Mouse (Mus musculus) kidney, adult 8-10 months (tissue): ENCODE results near the gene Hnrnpul2.
A peak's percentile ranks its signal among the peaks of the same experiment; 100 is the strongest.
"Not testable (repeated sequence)": the region's sequence is repeated elsewhere in the genome, so short reads cannot be mapped to it uniquely, and the experiment has no call there.

Source experiments
- DNase-seq, 2 experiments: peaks; one replicate each; pipeline ENCODE4 v3.0.0; 2022

The Hnrnpul2 gene

GRCm38 (mm10) chr19:8852236-8852928 is 32.6 kb downstream of the Hnrnpul2 start:
- DNase-seq = no peak

- DNase-seq = no peak
Measured at GRCm38 (mm10) chr19:8853117-8853516, 33.3 kb downstream of the Hnrnpul2 start.

GRCm38 (mm10) chr19:8857689-8858088 is 37.9 kb downstream of the Hnrnpul2 start:
- peak; percentile 52 to 64 for DNase-seq

- no peak for DNase-seq
Measured at GRCm38 (mm10) chr19:8859018-8859417, 39.2 kb downstream of the Hnrnpul2 start.

GRCm38 (mm10) chr19:8864265-8864664 is 44.5 kb downstream of the Hnrnpul2 start:
- no peak for DNase-seq

- DNase-seq = not testable (repeated sequence)
Measured at GRCm38 (mm10) chr19:8870381-8870780, 50.6 kb downstream of the Hnrnpul2 start.

- DNase-seq = no peak
Measured at GRCm38 (mm10) chr19:8870838-8871237, 51.0 kb downstream of the Hnrnpul2 start.

GRCm38 (mm10) chr19:8871267-8872186 is 51.7 kb downstream of the Hnrnpul2 start, which contains the start of gene Ubxn1:
TSS of gene Ubxn1 (plus strand) at chr19:8871496.
- peak; percentile 98 for DNase-seq

GRCm38 (mm10) chr19:8872266-8872840 is 52.5 kb downstream of the Hnrnpul2 start:
- DNase-seq = no peak

- DNase-seq = no peak
Measured at GRCm38 (mm10) chr19:8875031-8875430, 55.2 kb downstream of the Hnrnpul2 start.

- peak; percentile 92 to 93 for DNase-seq
Measured at GRCm38 (mm10) chr19:8880311-8881033, 60.7 kb downstream of the Hnrnpul2 start, which contains the start of gene Uqcc3. TSS of gene Uqcc3 (minus strand) at chr19:8880923.

- no peak for DNase-seq
Measured at GRCm38 (mm10) chr19:8881034-8881392, 61.2 kb downstream of the Hnrnpul2 start.

- DNase-seq = no peak
Measured at GRCm38 (mm10) chr19:8883616-8884015, 63.8 kb downstream of the Hnrnpul2 start, which contains the start of the genes Lbhd1 and Gm49403. TSS of gene Lbhd1 (plus strand) at chr19:8883732. TSS of gene Gm49403 (plus strand) at chr19:8883930.
